Mouse (Mus musculus): Measurements from ENCODE around the gene Prdm1. TPM values are rescaled to one million over a fixed set of nuclear protein-coding genes. Genes with fewer than 3 reads are reported as not detected.
A peak's percentile ranks its signal among the peaks of the same experiment; 100 is the strongest.

Prdm1 gene
- total and polyA plus RNA-seq, 3 experiments = 4.7 to 13.6 (median 8.0) TPM

GRCm38 (mm10) chr10:44437614-44438013 lies 90.7 kb downstream of the Prdm1 start:
- peaks cover 24 to 34% of the 10 kb centered on the region in 2 experiments for H3K36me3 ChIP-seq (replicated peaks in 1 of 2; ENCODE audit: control insufficient read depth in 1 of 2, insufficient read depth in 1 of 2, low read length in 1 of 2)
- peak overlapping the region; percentile 5; the same call in 1 of the 2 replicates for H3K4me2 ChIP-seq (ENCODE audit: insufficient read depth, low read depth, poor library complexity, severe bottlenecking)
- H3K4me1 ChIP-seq (ENCODE audit: control insufficient read depth in 1 of 2, insufficient read depth in 2 of 2) = peaks cover 43 to 93% of the 10 kb centered on the region in 2 experiments
- no peak overlapping the region for H3K4me3 ChIP-seq (replicated peaks in 1 of 3; ENCODE audit: low read depth in 2 of 3, low read length in 2 of 3, poor library complexity in 1 of 3)
- peak overlapping the region; percentile 40 for H3K9ac ChIP-seq (ENCODE audit: insufficient read depth, low read depth)
- H3K9me3 ChIP-seq (replicated peaks; ENCODE audit: low read length) = no peaks in the 10 kb centered on the region
- DNase-seq (ENCODE audit: extremely low read depth) = peak; percentile 68
- in situ Hi-C loops (cut with MboI; ENCODE audit: low pct_ligation_motif_present, low pct_unique_long_range_greater_than_20kb, low sequenced_read_pairs) = loop anchor here (5.0 kb wide), 1 partner anchor 35 kb away; no protein-coding TSS in a partner anchor
- H3K79me2 ChIP-seq (replicated peaks; ENCODE audit: control insufficient read depth, extremely low read depth, insufficient read depth, poor library complexity, severe bottlenecking) = peaks cover 17% of the 10 kb centered on the region
- peak overlapping the region; percentile 94 for H3K27ac ChIP-seq (ENCODE audit: insufficient read depth, low read depth)
- TF ChIP-seq ZKSCAN1 (IDR thresholded peaks at IDR 0.05; ENCODE audit: borderline replicate concordance, low read depth, low read length) = no peak
- TF ChIP-seq PAX5 (IDR thresholded peaks at IDR 0.05; ENCODE audit: low read length) = no peak
- TF ChIP-seq ZNF384 (IDR thresholded peaks at IDR 0.05; ENCODE audit: low read depth, low read length) = no peak
- no peak for TF ChIP-seq ZMIZ1 (IDR thresholded peaks at IDR 0.05; ENCODE audit: low read depth, low read length)
- TF ChIP-seq ELF1 (IDR thresholded peaks at IDR 0.05; ENCODE audit: low read depth, low read length) = peak; percentile 32
- no peak for TF ChIP-seq MAZ (IDR thresholded peaks at IDR 0.05; ENCODE audit: low read depth, low read length)
- no peak for TF ChIP-seq MAX (IDR thresholded peaks at IDR 0.05; ENCODE audit: low read length)
- no peak for TF ChIP-seq ZC3H11A (IDR thresholded peaks at IDR 0.05; ENCODE audit: low read depth, low read length)
- TF ChIP-seq MXI1 (IDR thresholded peaks at IDR 0.05; ENCODE audit: low read depth, low read length) = no peak
- TF ChIP-seq MAFK (IDR thresholded peaks at IDR 0.05; ENCODE audit: insufficient replicate concordance, low read length) = 0 out of 2 replicates have a peak, but pooled peaks have one; percentile 24
- TF ChIP-seq POLR2AphosphoS2 (IDR thresholded peaks at IDR 0.05; ENCODE audit: low read depth, low read length) = no peak
- no peak for TF ChIP-seq RAD21 (IDR thresholded peaks at IDR 0.05; ENCODE audit: low read depth, low read length)
- TF ChIP-seq CHD2 (IDR thresholded peaks at IDR 0.05; ENCODE audit: low read length) = no peak
- TF ChIP-seq HCFC1 (IDR thresholded peaks at IDR 0.05; ENCODE audit: low read depth, low read length) = no peak
- no peak for TF ChIP-seq USF2 (conservative IDR thresholded peaks at IDR 0.05; ENCODE audit: low read depth, low read length)
- TF ChIP-seq MEF2A (IDR thresholded peaks at IDR 0.05; ENCODE audit: borderline replicate concordance, low read depth, low read length) = peak; percentile 40; the same call in 1 of the 2 replicates
- TF ChIP-seq SIN3A (IDR thresholded peaks at IDR 0.05; ENCODE audit: low read length) = no peak
- TF ChIP-seq CTCF (conservative IDR thresholded peaks at IDR 0.05 in 1 of 2, IDR thresholded peaks at IDR 0.05 in 1 of 2; ENCODE audit: low read depth in 2 of 2, low read length in 2 of 2) = no peak
- no peak for TF ChIP-seq NELFE (IDR thresholded peaks at IDR 0.05; ENCODE audit: low read depth, low read length)
- TF ChIP-seq GABPA (IDR thresholded peaks at IDR 0.05; ENCODE audit: insufficient replicate concordance, low read depth, low read length) = no peak
- TF ChIP-seq RCOR1 (conservative IDR thresholded peaks at IDR 0.05; ENCODE audit: low read depth, low read length) = no peak
- peak; percentile 68 for TF ChIP-seq ETS1 (conservative IDR thresholded peaks at IDR 0.05; ENCODE audit: low read depth, low read length)
- peak; percentile 26; the same call in 1 of the 2 replicates for TF ChIP-seq POLR2A (IDR thresholded peaks at IDR 0.05; ENCODE audit: low read depth, low read length)
- TF ChIP-seq BHLHE40 (IDR thresholded peaks at IDR 0.05; ENCODE audit: low read depth, low read length) = no peak; the same call in 1 of the 2 replicates
- TF ChIP-seq CHD1 (IDR thresholded peaks at IDR 0.05; ENCODE audit: low read depth, low read length) = no peak
- TF ChIP-seq TBP (conservative IDR thresholded peaks at IDR 0.05; ENCODE audit: low read depth, low read length) = no peak
- no peak for TF ChIP-seq KAT2A (IDR thresholded peaks at IDR 0.05; ENCODE audit: insufficient replicate concordance, low read length)
- TF ChIP-seq TCF12 (IDR thresholded peaks at IDR 0.05; ENCODE audit: low read depth, low read length) = no peak
- no peak for TF ChIP-seq JUN (IDR thresholded peaks at IDR 0.05; ENCODE audit: insufficient read depth, low read depth, low read length)
- TF ChIP-seq NRF1 (IDR thresholded peaks at IDR 0.05; ENCODE audit: low read depth, low read length) = no peak
- TF ChIP-seq SMC3 (IDR thresholded peaks at IDR 0.05; ENCODE audit: low read depth, low read length) = no peak; the same call in 1 of the 2 replicates
- peak; percentile 39; the same call in 1 of the 2 replicates for TF ChIP-seq IRF4 (IDR thresholded peaks at IDR 0.05; ENCODE audit: low read depth, low read length)
- TF ChIP-seq EP300 (IDR thresholded peaks at IDR 0.05; ENCODE audit: low read length) = peak; percentile 52
- TF ChIP-seq USF1 (IDR thresholded peaks at IDR 0.05; ENCODE audit: low read depth, low read length) = no peak
- TF ChIP-seq JUND (conservative IDR thresholded peaks at IDR 0.05; ENCODE audit: low read depth, low read length) = no peak
- TF ChIP-seq UBTF (IDR thresholded peaks at IDR 0.05; ENCODE audit: low read depth, low read length) = no peak
- no peak for TF ChIP-seq MYC (IDR thresholded peaks at IDR 0.05; ENCODE audit: low read depth, low read length)
- no peak for TF ChIP-seq E2F4 (IDR thresholded peaks at IDR 0.05; ENCODE audit: insufficient replicate concordance, low read depth, low read length)
- H3K27me3 ChIP-seq (replicated peaks) = no peaks in the 10 kb centered on the region
- dilution Hi-C loops (cut with MboI; ENCODE audit: extremely low pct_ligation_motif_present, extremely low pct_unique_long_range_greater_than_20kb, low sequenced_read_pairs) = no loop called here
